Mouse (Mus musculus) intestine, embryonic 16.5 days (tissue): ENCODE results near the gene Eipr1. TPM values are rescaled to one million over a fixed set of nuclear protein-coding genes. Genes with fewer than 3 reads are reported as not detected.

Experiments used
- polyA plus RNA-seq: library from polyadenylated mRNA; unstranded; fragments of >200 nt; fragmentation: Nextera tagmentation; extraction: Ambion mirVana; gene quantifications from 2 replicates; pipeline ENCODE4 v1.2.1, GENCODE M21; 2015

The Eipr1 gene
- polyA plus RNA-seq, 1 experiment from 2014 or later = 32.0 TPM

Other genes with a start within 250 kb of the Eipr1 start
- not detected in 2 replicates for gene Dcdc2c, start 199.4 kb upstream of the Eipr1 start, polyA plus RNA-seq
- gene Allc, start 169.3 kb upstream of the Eipr1 start, polyA plus RNA-seq = not detected in 2 replicates
- 0.97 and 1.8 TPM in 2 replicates for gene Colec11, start 128.4 kb upstream of the Eipr1 start, polyA plus RNA-seq
- gene Rps7, start 115.8 kb upstream of the Eipr1 start, polyA plus RNA-seq = 587 and 597 TPM in 2 replicates
- 24.2 and 28.2 TPM in 2 replicates for gene Rnaseh1, start 102.2 kb upstream of the Eipr1 start, polyA plus RNA-seq
- 111 and 114 TPM in 2 replicates for gene Adi1, start 76.6 kb upstream of the Eipr1 start, polyA plus RNA-seq
- 34.3 and 35.9 TPM in 2 replicates for gene Trappc12, start 1.3 kb upstream of the Eipr1 start, polyA plus RNA-seq